Mouse (Mus musculus) left cerebral cortex, postnatal 36 days (tissue): ENCODE results near the gene Pla2g12a. TPM values are rescaled to one million over a fixed set of nuclear protein-coding genes. Genes with fewer than 3 reads are reported as not detected.

Source experiments
- total RNA-seq, 2 experiments: library from RNA; stranded (reverse); gene quantifications; 2 replicates each; pipeline ENCODE4 v1.2.3; 2021

The Pla2g12a gene
- total RNA-seq, 2 experiments from 2014 or later: 16.1 to 17.6 TPM

Other genes starting within 250 kb of the Pla2g12a start
- gene Egf, start 123.3 kb upstream of the Pla2g12a start, total RNA-seq: 1 to 10 TPM; 1.6 to 2.9 TPM
- gene Lrit3, start 74.6 kb upstream of the Pla2g12a start, total RNA-seq: not detected
- gene Rrh, start 56.0 kb upstream of the Pla2g12a start, total RNA-seq: under 1 TPM; 0.76 to 0.97 TPM
- gene Gar1, start 47.2 kb upstream of the Pla2g12a start, total RNA-seq: 10 to 100 TPM; 40.5 to 46.1 TPM
- not detected for gene Cfi, start 42.7 kb upstream of the Pla2g12a start, total RNA-seq
- gene Casp6, start 22.8 kb downstream of the Pla2g12a start, total RNA-seq: 1 to 10 TPM; 4.1 TPM
- 1 to 10 TPM; 1.2 to 2.9 TPM for gene Mcub, start 91.6 kb downstream of the Pla2g12a start, total RNA-seq
- gene Sec24b, start 182.9 kb downstream of the Pla2g12a start, total RNA-seq: 10 to 100 TPM; 49.2 to 62.3 TPM